In genomic region chr5:106464336-106465128, GRCm38 (mm10) we compare ENCODE assay signal across 17 mouse cellular contexts. TPM values are rescaled to one million over a fixed set of nuclear protein-coding genes. Genes with fewer than 3 reads are reported as not detected.
DNase-seq lines count a peak whose midpoint lies in the region; ATAC-seq lines count a peak whose summit lies in the region.
"Had no signal": no experiment of that assay in that cellular context is flagged by ENCODE, and none has a peak within 500 bp of the region (broad histone marks: within the 10 kb centered on the region; RNA-seq: fewer than 3 reads in every experiment).

No protein-coding gene starts in this region.

- WGBS in forebrain, embryonic 12.5 days = under 1% methylated on average over 23 of the region's 24 CpGs
- WGBS in midbrain, embryonic 12.5 days = 1% methylated on average over 23 of the region's 24 CpGs

- H3K4me3 ChIP-seq in forebrain, embryonic 12.5 days (replicated peaks) = peak overlapping the region; percentile 23
- H3K4me3 ChIP-seq in midbrain, embryonic 12.5 days = peak overlapping the region; percentile 33
- H3K4me3 ChIP-seq: heart, embryonic 12.5 days had no signal

- intact Hi-C loops in gastrocnemius, postnatal 36 days (cut with DNase I) = loop anchor here (5.0 kb wide), 1 partner anchor 338 kb away; no protein-coding TSS in a partner anchor

- H3K27ac ChIP-seq in forebrain, embryonic 12.5 days = peak overlapping the region; percentile 66
- peak overlapping the region; percentile 80 for H3K27ac ChIP-seq in midbrain, embryonic 12.5 days (replicated peaks)
- H3K27ac ChIP-seq: liver, embryonic 14.5 days had no signal

- peak overlapping the region; percentile 47 for H3K4me2 ChIP-seq in forebrain, embryonic 12.5 days
- H3K4me2 ChIP-seq in midbrain, embryonic 12.5 days (replicated peaks) = peak overlapping the region; percentile 48
- H3K4me2 ChIP-seq: heart, embryonic 12.5 days had no signal

- no peaks in the 10 kb centered on the region for H3K9me3 ChIP-seq in forebrain, embryonic 12.5 days
- H3K9me3 ChIP-seq in midbrain, embryonic 12.5 days = no peaks in the 10 kb centered on the region
- H3K9me3 ChIP-seq: heart, embryonic 12.5 days had no signal

- no peaks in the 10 kb centered on the region for H3K36me3 ChIP-seq in forebrain, embryonic 12.5 days (replicated peaks)
- H3K36me3 ChIP-seq in midbrain, embryonic 12.5 days = no peaks in the 10 kb centered on the region
- H3K36me3 ChIP-seq: heart, embryonic 12.5 days had no signal

- DNase-seq in cerebellum, adult 18-20 months = peak; percentile 25 to 33
- DNase-seq in ES-CJ7 (ENCODE audit: low read depth, low spot score) = peak; percentile 35
- DNase-seq in urinary bladder, postnatal 10 days (ENCODE audit: low spot score) = no peak
- DNase-seq in testis, postnatal 14 days (ENCODE audit: low spot score) = no peak
- DNase-seq in gastrocnemius, postnatal 36 days = no peak
- DNase-seq: kidney, postnatal 36 days; right cerebral cortex, adult 18-20 months; thymus, adult 18-20 months had no signal

- peaks cover 75% of the 10 kb centered on the region for H3K4me1 ChIP-seq in forebrain, embryonic 12.5 days
- peaks cover 68% of the 10 kb centered on the region for H3K4me1 ChIP-seq in midbrain, embryonic 12.5 days

- H3K9ac ChIP-seq in forebrain, embryonic 12.5 days = peak overlapping the region; percentile 36; the same call in 1 of the 2 replicates
- peak overlapping the region; percentile 46; the same call in 1 of the 2 replicates for H3K9ac ChIP-seq in midbrain, embryonic 12.5 days (replicated peaks)
- H3K9ac ChIP-seq: heart, embryonic 12.5 days; liver, embryonic 14.5 days had no signal

- ATAC-seq in cerebellum, adult (ENCODE audit: insufficient number of reproducible peaks, low FRiP score, low TSS enrichment) = no peak
- no peak for ATAC-seq in forebrain, embryonic 12.5 days (ENCODE audit: low FRiP score)
- ATAC-seq in midbrain, embryonic 12.5 days (ENCODE audit: low FRiP score, low read depth) = no peak
- ATAC-seq: activated CD4-positive, CD25-positive, alpha-beta regulatory T cell, adult 4 months had no signal

- H3K27me3 ChIP-seq in forebrain, embryonic 12.5 days = peaks cover 100% of the 10 kb centered on the region
- peaks cover 98% of the 10 kb centered on the region for H3K27me3 ChIP-seq in midbrain, embryonic 12.5 days

RNA-seq across cellular contexts. Expression of gene Barhl2, which starts 6.6 kb away (rescaled TPM):
- polyA plus RNA-seq in forebrain, embryonic 12.5 days (2016; fragmentation: Nextera tagmentation; extraction: Ambion mirVana) = 6.2 and 7.6 TPM in 2 replicates
- 8.4 and 15.6 TPM in 2 replicates for polyA plus RNA-seq in midbrain, embryonic 12.5 days (2016; fragmentation: Nextera tagmentation; extraction: Ambion mirVana)
- total RNA-seq in gastrocnemius, postnatal 36 days (2021) = not detected
- total RNA-seq: MEL had no signal
- polyA plus RNA-seq: activated CD4-positive, CD25-positive, alpha-beta regulatory T cell, adult 4 months; embryonic facial prominence, embryonic 14.5 days; heart, embryonic 12.5 days; intestine, embryonic 14.5 days had no signal

Comparison
In these comparisons a context has a peak if more than half of its experiments do, and no peak if none do; other contexts are left out.
1. DNase-seq: peak in cerebellum, adult 18-20 months (2 of 2) and ES-CJ7 (single experiment); none in urinary bladder, postnatal 10 days (single experiment), testis, postnatal 14 days (single experiment) and gastrocnemius, postnatal 36 days (0 of 2).